In genomic region chr6:31115566-31115965, GRCm38 (mm10) we compare ENCODE assay signal across 16 mouse cellular contexts.
DNase-seq lines count a peak whose midpoint lies in the region; ATAC-seq and TF ChIP-seq lines count a peak whose summit lies in the region.
"Had no signal": no experiment of that assay in that cellular context is flagged by ENCODE, and none has a peak within 500 bp of the region (broad histone marks: within the 10 kb centered on the region; RNA-seq: fewer than 3 reads in every experiment).

No protein-coding gene starts in this region.

- no peaks in the 10 kb centered on the region for H3K27me3 ChIP-seq in heart, embryonic 16.5 days (ENCODE audit: control insufficient read depth, insufficient read depth, low read length)
- H3K27me3 ChIP-seq in thymus, adult 2 months (ENCODE audit: control insufficient read depth, insufficient read depth, low read length): no peaks in the 10 kb centered on the region
- no peaks in the 10 kb centered on the region for H3K27me3 ChIP-seq in liver, embryonic 11.5 days (replicated peaks; ENCODE audit: control insufficient read depth, insufficient read depth, low read length)
- no peaks in the 10 kb centered on the region for H3K27me3 ChIP-seq in kidney, embryonic 15.5 days
- H3K27me3 ChIP-seq in hindbrain, postnatal 0 days (ENCODE audit: insufficient read depth, low read length): no peaks in the 10 kb centered on the region
- H3K27me3 ChIP-seq: embryonic facial prominence, embryonic 15.5 days; hindbrain, embryonic 15.5 days had no signal

- 67% methylated on average over 4 of the region's 4 CpGs for WGBS in heart, embryonic 16.5 days
- 92% methylated on average over 4 of the region's 4 CpGs for WGBS in thymus, adult 2 months
- WGBS in liver, embryonic 11.5 days: 72% methylated on average over 4 of the region's 4 CpGs
- 74% methylated on average over 4 of the region's 4 CpGs for WGBS in kidney, embryonic 15.5 days
- 74% methylated on average over 4 of the region's 4 CpGs for WGBS in hindbrain, postnatal 0 days

- no peak overlapping the region; the same call in 1 of the 2 replicates for H3K4me3 ChIP-seq in heart, embryonic 16.5 days (ENCODE audit: low read length)
- H3K4me3 ChIP-seq in thymus, adult 2 months (ENCODE audit: control insufficient read depth, insufficient read depth, low read length): no peak overlapping the region
- no peak overlapping the region for H3K4me3 ChIP-seq in liver, embryonic 11.5 days (ENCODE audit: low read depth, low read length)
- H3K4me3 ChIP-seq in kidney, embryonic 15.5 days (replicated peaks): no peak overlapping the region
- H3K4me3 ChIP-seq in hindbrain, postnatal 0 days (ENCODE audit: low read length): no peak overlapping the region
- H3K4me3 ChIP-seq: embryonic facial prominence, embryonic 15.5 days; hindbrain, embryonic 15.5 days; midbrain, embryonic 10.5 days had no signal

- peaks cover 37% of the 10 kb centered on the region for H3K4me1 ChIP-seq in heart, embryonic 16.5 days (ENCODE audit: control insufficient read depth, insufficient read depth, low read length)
- H3K4me1 ChIP-seq in thymus, adult 2 months (replicated peaks; ENCODE audit: control insufficient read depth, insufficient read depth, low read length): peaks cover 16% of the 10 kb centered on the region
- peaks cover 44% of the 10 kb centered on the region for H3K4me1 ChIP-seq in liver, embryonic 11.5 days (replicated peaks; ENCODE audit: control insufficient read depth, insufficient read depth, low read length)
- peaks cover 8% of the 10 kb centered on the region for H3K4me1 ChIP-seq in kidney, embryonic 15.5 days
- no peaks in the 10 kb centered on the region for H3K4me1 ChIP-seq in hindbrain, postnatal 0 days (ENCODE audit: insufficient read depth, low read length)
- H3K4me1 ChIP-seq: hindbrain, embryonic 15.5 days had no signal

- TF ChIP-seq POLR2A in thymus, adult 2 months (IDR thresholded peaks at IDR 0.05; ENCODE audit: control insufficient read depth, extremely low read depth, insufficient read depth, low read length, poor library complexity): no peak

- peak overlapping the region; percentile 48; the same call in 1 of the 2 replicates for H3K27ac ChIP-seq in heart, embryonic 16.5 days (ENCODE audit: low read length)
- H3K27ac ChIP-seq in thymus, adult 2 months (ENCODE audit: control insufficient read depth, insufficient read depth, low read length): peak overlapping the region; percentile 58; the same call in 1 of the 2 replicates
- no peak overlapping the region for H3K27ac ChIP-seq in liver, embryonic 11.5 days (ENCODE audit: low read depth, low read length)
- H3K27ac ChIP-seq in kidney, embryonic 15.5 days: no peak overlapping the region
- no peak overlapping the region for H3K27ac ChIP-seq in hindbrain, postnatal 0 days
- H3K27ac ChIP-seq: embryonic facial prominence, embryonic 15.5 days; hindbrain, embryonic 15.5 days; stomach, postnatal 0 days had no signal

- no peaks in the 10 kb centered on the region for H3K36me3 ChIP-seq in heart, embryonic 16.5 days (ENCODE audit: control insufficient read depth, insufficient read depth)
- 0 out of 2 replicates have a peak, but pooled peaks cover 5% of the 10 kb centered on the region for H3K36me3 ChIP-seq in thymus, adult 2 months (ENCODE audit: control insufficient read depth, insufficient read depth, low read length)
- no peaks in the 10 kb centered on the region for H3K36me3 ChIP-seq in liver, embryonic 11.5 days (ENCODE audit: control insufficient read depth, insufficient read depth, low read length)
- no peaks in the 10 kb centered on the region for H3K36me3 ChIP-seq in kidney, embryonic 15.5 days
- no peaks in the 10 kb centered on the region for H3K36me3 ChIP-seq in hindbrain, postnatal 0 days (ENCODE audit: insufficient read depth, low read length)
- H3K36me3 ChIP-seq: embryonic facial prominence, embryonic 15.5 days; hindbrain, embryonic 15.5 days; midbrain, embryonic 10.5 days had no signal

- 0 out of 2 replicates have a peak overlapping the region, but pooled peaks have one; percentile 13 for H3K4me2 ChIP-seq in heart, embryonic 16.5 days (ENCODE audit: low read depth, low read length)
- peak overlapping the region; percentile 58 for H3K4me2 ChIP-seq in liver, embryonic 11.5 days
- H3K4me2 ChIP-seq in kidney, embryonic 15.5 days: no peak overlapping the region
- H3K4me2 ChIP-seq in hindbrain, postnatal 0 days (ENCODE audit: low read depth, low read length): no peak overlapping the region
- H3K4me2 ChIP-seq: embryonic facial prominence, embryonic 15.5 days; hindbrain, embryonic 15.5 days had no signal

- no peaks in the 10 kb centered on the region for H3K9me3 ChIP-seq in heart, embryonic 16.5 days (replicated peaks; ENCODE audit: control insufficient read depth, low read length)
- no peaks in the 10 kb centered on the region for H3K9me3 ChIP-seq in liver, embryonic 11.5 days (ENCODE audit: control insufficient read depth, low read length)
- H3K9me3 ChIP-seq in kidney, embryonic 15.5 days (replicated peaks): no peaks in the 10 kb centered on the region
- no peaks in the 10 kb centered on the region for H3K9me3 ChIP-seq in hindbrain, postnatal 0 days (ENCODE audit: low read length)
- H3K9me3 ChIP-seq: embryonic facial prominence, embryonic 15.5 days; hindbrain, embryonic 15.5 days; midbrain, embryonic 10.5 days had no signal

- no peak for DNase-seq in heart, postnatal 36 days
- no peak for DNase-seq in thymus, adult 2 months
- no peak for DNase-seq in thymus, postnatal 36 days
- no peak for DNase-seq in liver, embryonic 11.5 days (ENCODE audit: low spot score)
- no peak for DNase-seq in hindbrain, postnatal 0 days (ENCODE audit: low spot score)
- DNase-seq: adrenal gland, postnatal 25 days; cerebellum, adult 11 months; kidney, postnatal 14 days had no signal

- TF ChIP-seq CTCF in thymus, adult 2 months (IDR thresholded peaks at IDR 0.05; ENCODE audit: borderline replicate concordance, control insufficient read depth, extremely low read depth, insufficient read depth, low read length, poor library complexity): no peak
- no peak for TF ChIP-seq CTCF in hindbrain, postnatal 0 days (IDR thresholded peaks at IDR 0.05; ENCODE audit: low read depth)

- no peak overlapping the region; the same call in 1 of the 2 replicates for H3K9ac ChIP-seq in heart, embryonic 16.5 days (ENCODE audit: low read length)
- H3K9ac ChIP-seq in liver, embryonic 11.5 days (ENCODE audit: low read depth, low read length): no peak overlapping the region
- H3K9ac ChIP-seq in kidney, embryonic 15.5 days: no peak overlapping the region
- H3K9ac ChIP-seq in hindbrain, postnatal 0 days (replicated peaks; ENCODE audit: low read length): no peak overlapping the region
- H3K9ac ChIP-seq: embryonic facial prominence, embryonic 15.5 days; hindbrain, embryonic 15.5 days had no signal

- intact Hi-C loops in heart, postnatal 36 days (cut with DNase I): no loop called here

- no peak for ATAC-seq in heart, embryonic 16.5 days (replicated peaks; ENCODE audit: extremely low read depth, insufficient read depth, low FRiP score)
- no peak for ATAC-seq in liver, embryonic 11.5 days (replicated peaks; ENCODE audit: low FRiP score)
- ATAC-seq in kidney, embryonic 15.5 days (replicated peaks; ENCODE audit: low FRiP score): no peak
- no peak for ATAC-seq in megakaryocyte progenitor cell, adult 5-6 weeks (replicated peaks; ENCODE audit: poor library complexity)
- ATAC-seq in hindbrain, postnatal 0 days: no peak
- ATAC-seq: forebrain, embryonic 14.5 days had no signal

Comparison
In these comparisons a context has a peak if more than half of its experiments do, and no peak if none do; other contexts are left out.
1. H3K27ac ChIP-seq: peak in heart, embryonic 16.5 days (single experiment) and thymus, adult 2 months (single experiment); none in liver, embryonic 11.5 days (single experiment), kidney, embryonic 15.5 days (single experiment) and hindbrain, postnatal 0 days (single experiment).
2. H3K4me2 ChIP-seq: peak in heart, embryonic 16.5 days (single experiment) and liver, embryonic 11.5 days (single experiment); none in kidney, embryonic 15.5 days (single experiment) and hindbrain, postnatal 0 days (single experiment).